Mouse (Mus musculus): ENCODE measurements around the gene Hexb. TPM values are rescaled to one million over a fixed set of nuclear protein-coding genes. Genes with fewer than 3 reads are reported as not detected.

The Hexb gene
- total and polyA plus RNA-seq, 3 experiments = 31.0 to 75.7 (median 37.9) TPM

DNA sequence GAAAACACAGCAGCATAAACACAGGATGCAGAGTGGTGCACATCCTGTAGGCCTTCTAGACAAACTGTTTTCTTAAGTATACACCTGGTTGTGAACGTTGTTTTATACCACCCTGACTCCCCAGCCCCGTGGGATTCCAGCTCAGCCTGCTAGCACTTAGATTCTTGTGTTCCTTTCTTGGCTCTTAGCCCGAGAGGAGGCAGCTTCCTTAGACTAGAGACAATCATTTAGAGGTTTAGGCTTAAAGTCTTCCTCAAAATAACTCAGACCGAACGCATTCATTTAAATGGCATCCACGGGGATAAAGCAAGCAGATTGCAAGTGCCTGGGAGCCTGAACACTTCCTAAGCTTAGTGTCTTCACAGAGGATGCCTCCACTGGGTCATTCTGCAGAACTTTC is 44.6 kb upstream of the Hexb start:
- DNase-seq (ENCODE audit: extremely low read depth) = no peak
- Histone ChIP-seq H3K27me3 (replicated peaks) (no peaks in the 10 kb centered on the region), H3K9me3 (replicated peaks; ENCODE audit: low read length) (no peaks in the 10 kb centered on the region), H3K79me2 (replicated peaks; ENCODE audit: control insufficient read depth, extremely low read depth, insufficient read depth, poor library complexity, severe bottlenecking) (no peaks in the 10 kb centered on the region; the same call in 1 of the 2 replicates), H3K27ac (ENCODE audit: insufficient read depth, low read depth) (no peak overlapping the region), H3K4me2 (ENCODE audit: insufficient read depth, low read depth, poor library complexity, severe bottlenecking) (peak overlapping the region; percentile 35), H3K4me3 (replicated peaks in 1 of 3; ENCODE audit: low read depth in 2 of 3, low read length in 2 of 3, poor library complexity in 1 of 3) (peak overlapping the region in 1 of 3 experiments; percentile 80), H3K9ac (ENCODE audit: insufficient read depth, low read depth) (0 out of 2 replicates have a peak overlapping the region, but pooled peaks have one; percentile 8), H3K4me1 (ENCODE audit: control insufficient read depth in 1 of 2, insufficient read depth in 2 of 2) (peaks cover 0 to 19% of the 10 kb centered on the region in 2 experiments; a peak in 2 of 4 replicates), H3K36me3 (replicated peaks in 1 of 2; ENCODE audit: control insufficient read depth in 1 of 2, insufficient read depth in 1 of 2, low read length in 1 of 2) (peaks cover 19 to 30% of the 10 kb centered on the region in 2 experiments)
- TF ChIP-seq NRF1 (IDR thresholded peaks at IDR 0.05; ENCODE audit: low read depth, low read length) (no peak), USF2 (conservative IDR thresholded peaks at IDR 0.05; ENCODE audit: low read depth, low read length) (no peak), SIN3A (IDR thresholded peaks at IDR 0.05; ENCODE audit: low read length) (no peak), MXI1 (IDR thresholded peaks at IDR 0.05; ENCODE audit: low read depth, low read length) (no peak), MAFK (IDR thresholded peaks at IDR 0.05; ENCODE audit: insufficient replicate concordance, low read length) (no peak), ELF1 (IDR thresholded peaks at IDR 0.05; ENCODE audit: low read depth, low read length) (no peak), ZKSCAN1 (IDR thresholded peaks at IDR 0.05; ENCODE audit: borderline replicate concordance, low read depth, low read length) (no peak), IRF4 (IDR thresholded peaks at IDR 0.05; ENCODE audit: low read depth, low read length) (no peak), TCF12 (IDR thresholded peaks at IDR 0.05; ENCODE audit: low read depth, low read length) (no peak), BHLHE40 (IDR thresholded peaks at IDR 0.05; ENCODE audit: low read depth, low read length) (no peak), HCFC1 (IDR thresholded peaks at IDR 0.05; ENCODE audit: low read depth, low read length) (no peak), ZMIZ1 (IDR thresholded peaks at IDR 0.05; ENCODE audit: low read depth, low read length) (no peak), NELFE (IDR thresholded peaks at IDR 0.05; ENCODE audit: low read depth, low read length) (no peak), ZNF384 (IDR thresholded peaks at IDR 0.05; ENCODE audit: low read depth, low read length) (no peak), CHD1 (IDR thresholded peaks at IDR 0.05; ENCODE audit: low read depth, low read length) (no peak), POLR2A (IDR thresholded peaks at IDR 0.05; ENCODE audit: low read depth, low read length) (no peak), JUND (conservative IDR thresholded peaks at IDR 0.05; ENCODE audit: low read depth, low read length) (no peak), E2F4 (IDR thresholded peaks at IDR 0.05; ENCODE audit: insufficient replicate concordance, low read depth, low read length) (no peak)
- dilution Hi-C loops (cut with MboI; ENCODE audit: extremely low pct_ligation_motif_present, extremely low pct_unique_long_range_greater_than_20kb, low sequenced_read_pairs) = no loop called here
- in situ Hi-C loops (cut with MboI; ENCODE audit: low pct_ligation_motif_present, low pct_unique_long_range_greater_than_20kb, low sequenced_read_pairs) = no loop called here

DNA sequence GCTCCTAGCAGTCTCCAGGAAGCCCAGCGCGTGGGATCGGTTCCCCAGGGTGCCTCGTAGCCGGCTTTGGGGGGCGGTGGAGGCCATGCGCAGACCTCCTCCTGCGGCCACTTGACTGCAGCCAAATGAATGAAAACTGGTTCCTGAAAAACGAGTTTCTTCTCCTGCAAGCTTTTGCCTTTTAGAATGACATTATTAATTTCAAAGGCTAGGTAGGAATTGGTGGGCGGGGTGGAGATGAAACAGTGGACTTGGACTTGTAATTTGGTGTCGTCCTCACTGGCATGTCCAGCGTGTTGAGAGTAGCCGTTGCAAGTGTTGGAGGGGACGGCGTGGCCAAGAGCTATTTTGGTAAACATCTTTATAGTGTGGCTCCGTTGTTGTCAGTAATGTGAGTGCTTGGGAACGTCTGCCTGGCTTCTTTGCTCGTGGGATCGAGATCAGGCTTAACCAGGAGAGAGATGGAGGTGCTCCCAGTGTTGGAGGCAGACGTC is 43.7 kb upstream of the Hexb start:
- Histone ChIP-seq H3K27me3 (replicated peaks) (no peaks in the 10 kb centered on the region), H3K36me3 (replicated peaks in 1 of 2; ENCODE audit: control insufficient read depth in 1 of 2, insufficient read depth in 1 of 2, low read length in 1 of 2) (peaks cover 14 to 21% of the 10 kb centered on the region in 2 experiments), H3K9me3 (replicated peaks; ENCODE audit: low read length) (no peaks in the 10 kb centered on the region), H3K9ac (ENCODE audit: insufficient read depth, low read depth) (peak overlapping the region; percentile 57; the same call in 1 of the 2 replicates), H3K4me3 (replicated peaks in 1 of 3; ENCODE audit: low read depth in 2 of 3, low read length in 2 of 3, poor library complexity in 1 of 3) (peak overlapping the region; percentile 62 to 80 (median 74)), H3K27ac (ENCODE audit: insufficient read depth, low read depth) (no peak overlapping the region), H3K4me2 (ENCODE audit: insufficient read depth, low read depth, poor library complexity, severe bottlenecking) (peak overlapping the region; percentile 27), H3K79me2 (replicated peaks; ENCODE audit: control insufficient read depth, extremely low read depth, insufficient read depth, poor library complexity, severe bottlenecking) (no peaks in the 10 kb centered on the region; the same call in 1 of the 2 replicates), H3K4me1 (ENCODE audit: control insufficient read depth in 1 of 2, insufficient read depth in 2 of 2) (peaks cover 0 to 16% of the 10 kb centered on the region in 2 experiments; a peak in 2 of 4 replicates)
- TF ChIP-seq MYC (IDR thresholded peaks at IDR 0.05; ENCODE audit: low read depth, low read length) = no peak
- TF ChIP-seq UBTF (IDR thresholded peaks at IDR 0.05; ENCODE audit: low read depth, low read length) = no peak
- no peak for TF ChIP-seq KAT2A (IDR thresholded peaks at IDR 0.05; ENCODE audit: insufficient replicate concordance, low read length)
- no peak for TF ChIP-seq NRF1 (IDR thresholded peaks at IDR 0.05; ENCODE audit: low read depth, low read length)
- TF ChIP-seq MXI1 (IDR thresholded peaks at IDR 0.05; ENCODE audit: low read depth, low read length) = peak; percentile 23; the same call in 1 of the 2 replicates
- TF ChIP-seq MAZ (IDR thresholded peaks at IDR 0.05; ENCODE audit: low read depth, low read length) = no peak
- TF ChIP-seq ZC3H11A (IDR thresholded peaks at IDR 0.05; ENCODE audit: low read depth, low read length) = no peak
- TF ChIP-seq GABPA (IDR thresholded peaks at IDR 0.05; ENCODE audit: insufficient replicate concordance, low read depth, low read length) = no peak
- TF ChIP-seq POLR2A (IDR thresholded peaks at IDR 0.05; ENCODE audit: low read depth, low read length) = no peak
- in situ Hi-C loops (cut with MboI; ENCODE audit: low pct_ligation_motif_present, low pct_unique_long_range_greater_than_20kb, low sequenced_read_pairs) (no loop called here), dilution Hi-C loops (cut with MboI; ENCODE audit: extremely low pct_ligation_motif_present, extremely low pct_unique_long_range_greater_than_20kb, low sequenced_read_pairs) (no loop called here)
- DNase-seq (ENCODE audit: extremely low read depth) = no peak
